Mouse (Mus musculus) thymus, adult 18-20 months (tissue): Measurements from ENCODE around the gene Evi2b.

Source experiments
- DNase-seq, 2 experiments: peaks; one replicate each; pipeline ENCODE4 v3.0.0; 2022; ENCODE audit warnings: mixed read lengths in 2 of 2

The Evi2b gene

DNA sequence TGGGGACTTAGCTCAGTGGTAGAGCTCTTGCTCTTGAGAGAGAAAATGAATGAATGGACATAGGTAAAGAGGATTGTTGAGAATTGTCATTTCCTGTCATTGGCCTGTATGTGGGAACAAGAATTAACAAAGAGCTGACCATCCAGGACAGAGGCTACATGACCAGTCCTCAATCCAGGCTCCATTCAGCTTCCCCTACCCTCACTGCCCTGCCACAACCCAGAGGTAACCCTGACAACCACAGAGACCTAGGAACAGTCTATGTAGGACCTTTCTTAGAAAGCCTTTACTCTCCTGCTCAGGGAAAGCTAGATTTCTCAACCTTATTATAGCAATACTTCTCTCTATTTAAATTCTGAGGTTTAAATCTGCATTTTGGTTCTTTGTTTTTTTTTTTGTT, 2.8 kb downstream of the Evi2b start:
- DNase-seq: no peak

DNA sequence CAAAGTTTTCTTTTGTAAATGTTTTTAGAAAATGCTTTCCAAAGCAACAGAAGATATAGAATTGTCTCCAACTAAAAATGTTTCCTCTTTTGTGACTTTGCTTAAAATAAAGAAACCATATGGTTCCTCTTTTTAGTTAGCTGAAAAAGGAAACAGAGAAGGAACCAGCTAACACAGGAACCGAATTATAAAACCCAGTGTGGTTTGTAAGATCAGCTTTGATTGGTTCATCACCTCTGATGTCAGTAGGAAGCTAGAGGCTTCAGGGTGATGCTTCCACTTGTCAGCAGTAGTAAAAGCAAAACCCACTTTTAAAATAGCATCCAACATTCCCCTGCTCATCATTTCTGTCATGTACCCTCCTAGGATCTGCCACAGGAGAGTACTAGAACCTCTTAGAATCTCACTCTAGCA, 3.7 kb downstream of the Evi2b start:
- no peak for DNase-seq

DNA sequence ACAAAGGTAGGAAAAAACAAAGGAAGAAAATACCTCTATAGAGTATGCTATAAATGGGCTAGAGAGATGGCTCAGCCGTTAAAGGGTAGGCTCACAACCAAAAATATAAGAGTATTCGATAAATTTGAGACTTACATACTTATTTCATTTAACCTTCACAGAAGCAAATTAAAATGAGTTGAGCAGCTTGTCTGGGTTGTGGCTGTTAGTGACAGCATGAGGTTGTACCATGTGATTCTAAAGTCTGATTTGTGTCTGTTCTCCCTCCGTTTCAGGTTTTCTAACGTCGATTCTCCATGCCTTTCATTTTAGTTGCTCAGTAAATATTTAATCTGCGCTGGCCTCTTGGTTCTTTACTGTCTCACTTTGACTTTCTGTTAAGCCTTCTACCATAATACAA, 4.3 kb downstream of the Evi2b start:
- no peak for DNase-seq

DNA sequence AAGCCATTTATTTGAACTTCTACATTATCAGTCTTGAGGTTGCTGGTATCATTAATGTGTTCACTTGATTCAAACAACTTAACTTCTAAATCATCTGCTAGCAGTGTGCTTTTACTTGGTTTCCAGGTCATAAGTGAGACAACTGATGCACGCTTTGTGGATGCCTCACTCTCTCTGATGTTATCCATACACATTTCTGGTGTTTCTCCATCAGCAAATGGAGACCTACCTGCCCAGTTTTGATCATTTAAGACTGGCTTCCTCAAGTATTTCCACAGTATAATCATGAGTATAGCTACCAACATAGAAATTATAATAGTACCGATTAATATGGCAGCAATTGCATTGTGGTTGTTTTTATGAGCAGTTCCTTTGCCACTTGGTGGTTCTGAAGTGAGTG, 7.8 kb downstream of the Evi2b start:
- no peak for DNase-seq

DNA sequence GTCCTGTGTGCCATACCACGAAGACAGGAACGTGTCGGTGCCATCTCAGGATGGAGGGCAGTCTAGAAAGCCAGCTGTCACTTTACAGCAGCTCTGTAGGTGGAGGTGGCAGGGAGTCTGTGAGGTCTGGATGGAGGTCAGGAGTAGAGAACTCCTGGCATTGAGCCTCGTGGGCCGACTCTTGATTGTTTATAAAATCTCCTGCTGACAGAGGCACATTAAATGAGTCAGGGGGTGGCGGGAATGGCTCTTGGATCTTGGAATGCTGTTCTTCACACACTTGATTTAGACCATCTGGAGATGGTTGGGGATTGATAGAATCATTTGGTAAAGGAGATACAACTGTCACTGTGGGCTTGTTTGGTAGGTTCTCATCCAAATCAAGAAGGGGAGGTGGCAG, 8.2 kb downstream of the Evi2b start:
- no peak for DNase-seq

DNA sequence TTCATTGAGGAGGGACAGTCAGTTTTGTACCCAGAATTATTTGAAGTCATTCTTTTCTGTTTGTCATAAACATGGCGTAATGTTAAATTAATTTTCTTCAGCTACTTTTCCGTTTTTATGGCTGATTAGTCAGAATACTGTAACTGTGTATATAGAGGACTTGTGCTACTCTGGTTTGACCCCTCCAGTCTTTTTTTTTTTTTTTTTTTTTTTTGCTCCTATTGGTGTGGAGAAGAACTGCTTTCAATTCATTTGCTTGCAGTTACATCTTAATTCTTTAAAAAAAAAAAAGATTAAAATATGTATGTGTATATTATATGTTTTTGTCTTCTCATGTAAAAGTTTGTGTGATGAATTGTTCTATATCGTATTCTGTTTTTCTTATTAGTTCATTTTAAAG, 11.6 kb downstream of the Evi2b start:
- no peak for DNase-seq

DNA sequence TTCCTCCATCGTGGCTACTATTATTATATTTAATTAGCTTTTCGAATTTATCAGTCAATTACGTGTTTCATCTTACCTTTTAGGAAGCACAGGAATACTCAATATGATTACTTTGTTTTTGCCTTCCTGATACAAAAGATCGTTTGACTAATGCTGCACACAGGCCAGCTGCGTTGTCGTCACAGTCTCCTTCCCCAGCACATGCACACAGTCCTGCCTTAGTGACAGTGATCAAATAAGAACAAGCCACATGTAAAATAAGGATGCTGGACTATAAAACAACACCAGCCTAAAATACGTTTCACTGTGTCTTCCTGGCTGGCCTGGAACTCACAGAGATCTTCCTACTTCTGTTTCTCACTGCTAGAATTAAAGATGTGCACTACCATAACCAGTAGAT, 19.1 kb downstream of the Evi2b start:
- DNase-seq: no peak

DNA sequence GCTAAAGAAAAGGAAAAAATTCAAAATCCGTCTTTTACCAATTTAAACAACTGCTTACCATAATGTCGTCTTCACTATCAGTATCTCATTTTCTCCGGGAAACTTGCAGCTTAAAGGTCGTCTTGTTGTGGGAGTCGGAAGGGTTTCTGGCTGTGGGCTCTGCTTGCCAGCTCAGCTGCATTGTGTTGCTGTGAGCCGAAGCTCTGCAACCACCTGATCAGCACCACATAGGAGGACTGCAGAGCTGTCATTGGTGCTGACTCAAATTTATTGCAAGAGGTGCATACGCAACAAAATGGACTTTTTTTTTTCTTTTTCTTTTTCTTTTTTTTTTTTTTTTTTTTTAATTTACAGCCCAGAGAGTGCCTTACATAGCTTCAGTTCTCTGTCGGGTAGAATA, 19.7 kb downstream of the Evi2b start, which contains the start of gene Omg:
TSS of gene Omg (minus strand) at position 240 of the 400 bp plus-strand sequence.
- DNase-seq: no peak

DNA sequence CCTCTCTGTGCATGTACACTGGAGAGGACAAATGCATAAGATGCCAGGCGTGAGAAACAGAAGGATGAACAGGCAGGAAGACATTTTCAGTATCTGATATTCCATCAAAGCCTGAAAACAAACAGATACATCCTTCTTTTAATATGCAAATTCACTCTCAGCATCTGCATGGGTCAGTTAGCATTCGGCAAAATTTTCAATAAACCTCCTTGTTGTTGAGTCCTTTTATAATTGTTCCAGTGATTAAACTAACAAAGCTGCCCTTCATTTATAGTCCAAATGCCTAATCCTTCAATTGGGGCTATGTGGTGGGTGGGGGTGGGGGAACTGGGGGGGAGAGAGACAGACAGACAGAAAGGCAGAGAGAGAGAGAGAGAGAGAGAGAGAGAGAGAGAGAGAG, 20.6 kb downstream of the Evi2b start:
- DNase-seq: no peak

DNA sequence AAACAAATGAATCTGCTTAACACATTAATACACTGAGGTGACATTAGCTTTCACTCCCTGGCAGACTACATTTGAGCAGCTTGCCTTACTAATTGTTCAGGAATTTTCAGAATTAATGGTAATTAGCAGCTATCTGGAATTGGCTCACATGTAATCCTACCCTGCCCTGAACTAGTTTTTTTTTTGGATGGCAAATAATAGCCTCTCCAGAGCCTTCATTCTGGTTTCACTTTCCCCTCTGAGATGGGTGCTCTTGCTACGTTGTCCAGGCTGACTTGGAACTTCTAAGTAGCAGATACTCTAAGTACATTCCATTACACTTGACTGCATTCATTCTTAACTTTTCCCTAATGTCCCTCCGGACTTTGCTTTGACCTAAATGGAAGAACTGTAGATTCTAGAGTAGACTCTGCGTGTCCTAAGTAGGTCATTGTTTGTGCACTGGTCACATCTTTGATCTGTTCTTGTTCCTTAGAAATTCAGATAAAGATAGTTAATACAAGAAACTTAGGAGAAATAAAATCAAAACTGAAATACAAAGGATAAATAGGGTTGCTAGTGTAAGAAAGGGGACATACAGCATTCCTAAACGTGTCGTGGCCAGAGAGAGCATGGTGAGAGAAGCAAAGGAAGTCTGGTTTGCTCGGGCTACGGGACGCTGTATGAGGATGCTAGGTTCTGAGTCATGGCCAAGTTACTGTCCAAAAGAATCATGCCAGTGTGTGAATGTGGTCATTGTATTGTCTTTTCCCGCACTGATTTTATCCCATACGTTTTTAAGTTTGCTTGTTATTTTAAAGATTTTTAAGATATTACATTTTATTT, 28.4 kb downstream of the Evi2b start:
- no peak for DNase-seq

DNA sequence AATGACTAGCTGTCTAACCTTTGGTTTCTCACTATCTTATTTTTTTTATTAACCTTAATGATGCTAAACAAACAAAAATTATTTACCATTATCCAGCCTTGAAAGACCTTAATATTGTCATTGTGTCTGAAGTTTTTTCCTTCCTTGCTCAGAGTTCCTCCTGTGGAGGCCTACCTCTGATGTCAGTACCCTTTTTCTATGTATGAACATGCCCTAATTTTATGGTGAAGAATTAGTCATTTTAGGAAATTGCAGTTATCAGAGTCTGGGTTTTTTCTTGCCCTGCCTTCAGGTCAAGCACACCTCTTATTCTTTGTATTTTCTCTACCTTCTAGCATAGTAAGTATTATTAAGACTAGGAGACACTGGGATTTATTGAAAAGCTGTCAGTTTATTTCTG, 38.8 kb downstream of the Evi2b start:
- DNase-seq: no peak

DNA sequence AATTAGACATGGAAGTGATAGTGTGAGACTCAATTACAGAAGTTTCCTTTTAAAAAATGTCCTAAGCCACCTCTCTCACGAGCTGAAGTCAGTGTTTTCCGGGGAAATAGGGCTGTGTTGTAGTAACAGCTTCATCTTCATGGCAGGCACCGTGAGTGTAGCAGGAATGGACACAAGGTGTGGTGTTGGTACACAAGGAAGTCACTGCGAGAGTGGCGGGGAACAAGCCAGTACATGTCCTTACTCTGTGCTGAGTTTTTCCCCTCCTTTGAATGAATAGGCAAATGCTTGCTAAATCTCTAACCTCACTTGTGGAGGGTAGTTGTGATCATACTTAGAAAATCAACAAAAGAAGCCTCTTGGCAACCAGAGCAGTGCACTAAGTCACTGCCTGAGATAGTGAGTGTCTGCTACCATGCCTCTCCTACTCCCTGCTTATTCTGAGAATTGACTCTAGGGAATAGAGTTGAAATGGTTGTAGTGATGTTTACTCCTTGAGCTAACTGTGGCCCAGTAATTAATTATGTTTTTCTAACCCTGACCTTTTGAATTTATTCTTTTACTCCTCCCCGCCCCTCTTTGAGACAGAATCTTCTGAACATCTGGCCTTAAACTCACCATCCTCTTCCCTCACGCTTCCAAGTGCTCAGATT, 39.6 kb downstream of the Evi2b start:
- DNase-seq: no peak

DNA sequence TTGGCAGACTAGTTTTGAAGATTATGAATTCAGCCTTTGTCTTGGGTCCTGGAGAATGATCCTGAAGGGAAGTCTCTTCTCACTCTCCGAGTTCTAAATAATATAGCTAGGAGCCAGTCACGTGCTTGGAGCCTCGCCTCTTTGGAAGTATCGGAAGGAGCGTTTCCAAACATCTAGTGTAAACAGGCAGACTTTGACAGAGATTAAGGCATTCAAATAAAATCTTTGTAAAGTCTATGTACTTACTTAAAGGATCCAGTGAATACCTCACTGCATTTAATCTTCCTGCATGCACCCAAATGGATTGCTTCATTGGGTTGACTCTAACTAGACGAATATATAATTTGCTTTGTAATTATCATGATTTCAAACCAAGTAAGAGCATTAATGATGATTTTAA, 40.2 kb downstream of the Evi2b start:
- no peak for DNase-seq

DNA sequence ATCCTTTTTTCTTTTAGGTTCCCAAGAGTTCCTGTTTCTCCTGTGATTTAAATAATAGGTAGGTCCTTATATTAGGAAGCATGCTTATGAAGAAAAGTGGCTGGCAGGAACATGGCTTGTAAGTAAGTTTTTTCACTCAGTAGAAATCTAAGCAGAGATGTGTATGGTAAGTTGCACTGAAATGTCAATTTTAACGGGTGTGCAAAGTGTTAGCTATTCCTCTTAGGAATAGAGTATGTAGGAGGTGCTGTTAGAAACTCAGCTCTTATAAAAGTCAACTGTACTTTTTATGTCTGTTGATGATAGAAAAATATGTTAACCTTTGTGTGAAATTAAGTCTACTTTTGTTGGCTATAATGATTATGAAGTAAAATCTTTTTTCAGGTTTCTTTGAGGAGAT, 55.5 kb downstream of the Evi2b start:
- no peak for DNase-seq
